27 mouse cellular contexts compared by ENCODE assay signal in the genomic region with DNA sequence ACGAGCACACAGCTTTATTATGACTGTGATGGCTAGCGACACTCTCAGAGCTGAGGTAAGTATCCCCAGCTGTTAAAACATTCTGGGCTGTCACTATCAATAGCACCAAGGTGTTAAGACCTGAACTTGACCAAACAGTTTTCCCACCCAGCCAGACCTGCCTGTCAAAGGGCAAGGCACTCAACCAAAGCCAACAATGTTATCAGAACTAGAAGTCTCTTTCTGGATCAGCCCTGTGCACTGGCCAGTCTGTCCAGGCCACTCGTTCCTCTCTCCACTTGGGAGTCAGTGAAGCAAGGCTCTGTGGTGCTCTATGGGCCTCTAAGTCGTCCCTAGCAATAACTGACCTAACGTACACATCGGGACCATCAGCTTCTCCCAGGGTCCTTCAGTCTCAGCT. TPM values are rescaled to one million over a fixed set of nuclear protein-coding genes. Genes with fewer than 3 reads are reported as not detected.
"Had no signal": no experiment of that assay in that cellular context is flagged by ENCODE, and none has a peak within 500 bp of the region (broad histone marks: within the 10 kb centered on the region; RNA-seq: fewer than 3 reads in every experiment).

No protein-coding gene starts in this region.

- H3K27me3 ChIP-seq: liver, embryonic 15.5 days; midbrain, embryonic 13.5 days; neural tube, embryonic 13.5 days; neural tube, embryonic 15.5 days had no signal

- DNase-seq: lung, adult 18-20 months; lung, embryonic 14.5 days; lung, postnatal 14 days; lung, postnatal 36 days; retina, postnatal 1 day; right cerebral cortex, adult 18-20 months; right cerebral cortex, postnatal 25 days; right cerebral cortex, postnatal 4 days; spleen, adult 18-20 months; thymus, adult 18-20 months; thymus, postnatal 14 days; thymus, postnatal 36 days had no signal

- H3K4me3 ChIP-seq: liver, embryonic 15.5 days; midbrain, embryonic 13.5 days; myocyte; neural tube, embryonic 13.5 days; neural tube, embryonic 15.5 days had no signal

- ATAC-seq: midbrain, embryonic 13.5 days had no signal

- H3K9me3 ChIP-seq: liver, embryonic 15.5 days; midbrain, embryonic 13.5 days; neural tube, embryonic 13.5 days; neural tube, embryonic 15.5 days had no signal

- H3K9ac ChIP-seq: liver, embryonic 15.5 days; lung, embryonic 14.5 days; midbrain, embryonic 13.5 days; neural tube, embryonic 13.5 days; neural tube, embryonic 15.5 days had no signal

- H3K27ac ChIP-seq: liver, embryonic 15.5 days; midbrain, embryonic 13.5 days; neural tube, embryonic 13.5 days; neural tube, embryonic 15.5 days had no signal

- H3K4me2 ChIP-seq: liver, embryonic 15.5 days; lung, embryonic 14.5 days; midbrain, embryonic 11.5 days; midbrain, embryonic 13.5 days had no signal

RNA-seq across cellular contexts. Expression of gene Olfr370, which starts 52.1 kb away (rescaled TPM):
- total RNA-seq: megakaryocyte, adult 5-6 weeks; megakaryocyte-erythroid progenitor cell, adult 5-6 weeks had no signal
- polyA plus RNA-seq: liver, embryonic 15.5 days; lung, embryonic 14.5 days; lung, embryonic 16.5 days; midbrain, embryonic 11.5 days; midbrain, embryonic 16.5 days; myocyte; neural tube, embryonic 11.5 days; neural tube, embryonic 15.5 days; small intestine, adult 2 months; stomach, embryonic 14.5 days; stomach, embryonic 16.5 days; thymus, postnatal 0 days had no signal
